Mouse (Mus musculus) megakaryocyte, embryonic 14.5 days (primary cell): ENCODE results near the gene Trim2.

Source experiments
- FLI1 ChIP-seq: IDR thresholded peaks from 2 replicates; pipeline ENCODE4 v1.6.1; 2012; ENCODE audit warnings: low read length, inconsistent platforms, mixed read lengths
- GATA1 ChIP-seq: IDR thresholded peaks from 3 replicates; pipeline ENCODE4 v1.6.1; 2012; ENCODE audit warnings: mixed read lengths, low read length, inconsistent platforms, borderline replicate concordance

DNA sequence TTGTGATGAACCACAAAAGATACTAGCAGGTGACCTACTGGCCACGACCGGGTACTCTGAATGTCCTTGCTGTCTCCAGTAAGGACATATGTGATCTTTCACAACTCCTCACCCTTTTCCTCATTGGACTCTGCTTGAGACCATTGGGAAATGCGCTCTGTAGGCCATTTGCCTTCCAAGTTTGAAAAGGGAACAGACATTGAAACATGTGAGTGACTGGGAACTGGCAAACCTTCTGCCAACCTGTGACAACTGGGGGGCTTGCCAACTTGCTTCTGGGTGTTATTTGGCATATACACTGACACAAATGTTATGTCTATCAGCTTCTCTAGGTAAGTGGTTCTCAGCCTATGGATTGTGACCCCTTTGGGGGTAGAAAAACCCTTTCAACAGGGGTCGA is 64.2 kb downstream of the Trim2 start:
- TF ChIP-seq GATA1 (no peak), FLI1 (no peak)
